Mouse (Mus musculus): ENCODE data around the gene Ptpn3.

GRCm38 (mm10) chr4:57186035-57186434, 115.6 kb downstream of the Ptpn3 start:
- TF ChIP-seq PAX5 (IDR thresholded peaks at IDR 0.05; ENCODE audit: low read length) = no peak
- TF ChIP-seq MAFK (IDR thresholded peaks at IDR 0.05; ENCODE audit: insufficient replicate concordance, low read length) = no peak
- no peak for TF ChIP-seq RAD21 (IDR thresholded peaks at IDR 0.05; ENCODE audit: low read depth, low read length)
- no peak for TF ChIP-seq POLR2A (IDR thresholded peaks at IDR 0.05; ENCODE audit: low read depth, low read length)
